Mouse (Mus musculus) forebrain, embryonic 13.5 days (tissue): Measurements from ENCODE around the gene Lpin3. TPM values are rescaled to one million over a fixed set of nuclear protein-coding genes. Genes with fewer than 3 reads are reported as not detected.
A peak's percentile ranks its signal among the peaks of the same experiment; 100 is the strongest.

Experiments used
- ATAC-seq: fragments of 200-750 bp; cut with Nextera tagmentation; 2 replicates; pipeline ENCODE4 v1.8.0; 2017
- H3K27ac ChIP-seq: fragments of 300-500 bp; sonication (generic); 2 replicates; pipeline ENCODE4 v1.5.1; 2015; ENCODE audit warnings: inconsistent platforms, mild to moderate bottlenecking, moderate library complexity
- H3K27me3 ChIP-seq: fragments of 300-500 bp; sonication (generic); 2 replicates; pipeline ENCODE4 v1.6.1; 2015; ENCODE audit warnings: mild to moderate bottlenecking, inconsistent platforms
- H3K36me3 ChIP-seq: fragments of 300-500 bp; sonication (generic); 2 replicates; pipeline ENCODE4 v1.6.1; 2015; ENCODE audit warnings: mild to moderate bottlenecking, inconsistent platforms; ENCODE audit not compliant: poor library complexity, severe bottlenecking
- H3K4me1 ChIP-seq: fragments of 300-500 bp; sonication (generic); 2 replicates; pipeline ENCODE4 v1.6.1; 2015; ENCODE audit warnings: inconsistent platforms
- H3K4me2 ChIP-seq: fragments of 300-500 bp; sonication (generic); 2 replicates; pipeline ENCODE4 v1.6.1; 2015; ENCODE audit warnings: inconsistent platforms, mild to moderate bottlenecking, moderate library complexity
- H3K4me3 ChIP-seq: fragments of 300-500 bp; sonication (generic); 2 replicates; pipeline ENCODE4 v1.5.1; 2015; ENCODE audit warnings: mild to moderate bottlenecking, inconsistent platforms
- H3K9ac ChIP-seq: fragments of 300-500 bp; sonication (generic); 2 replicates; pipeline ENCODE4 v1.6.1; 2015; ENCODE audit warnings: mild to moderate bottlenecking, inconsistent platforms
- H3K9me3 ChIP-seq: fragments of 300-500 bp; sonication (generic); replicated peaks from 2 replicates; pipeline ENCODE4 v1.6.1; 2016; ENCODE audit warnings: inconsistent platforms
- WGBS: fragments of 180-500 bp; shearing (Covaris S2); methylation state at CpG from one replicate; pipeline ENCODE4 v1.1.7; 2015; 5-methylcytosine and 5-hydroxymethylcytosine counted together
- polyA plus RNA-seq: library from polyadenylated mRNA; unstranded; fragments of >200 nt; fragmentation: Nextera tagmentation; extraction: Ambion mirVana; gene quantifications from 2 replicates; pipeline ENCODE4 v1.2.1, GENCODE M21; 2015

The Lpin3 gene
- polyA plus RNA-seq, 1 experiment from 2014 or later = 0.06 TPM

GRCm38 (mm10) chr2:160917313-160917712 lies 36.8 kb downstream of the Lpin3 start:
- no peak overlapping the region for H3K27ac ChIP-seq
- ATAC-seq = no peak
- H3K4me1 ChIP-seq = peaks cover 20% of the 10 kb centered on the region
- 96% methylated on average over 3 of the region's 3 CpGs for whole genome bisulfite sequencing
- peaks cover 35% of the 10 kb centered on the region for H3K27me3 ChIP-seq
- no peak overlapping the region for H3K4me3 ChIP-seq
- H3K36me3 ChIP-seq = no peaks in the 10 kb centered on the region
- H3K9ac ChIP-seq = no peak overlapping the region
- no peaks in the 10 kb centered on the region for H3K9me3 ChIP-seq
- H3K4me2 ChIP-seq = no peak overlapping the region

GRCm38 (mm10) chr2:160918154-160918929 lies 37.9 kb downstream of the Lpin3 start:
- Histone ChIP-seq H3K9me3 (no peaks in the 10 kb centered on the region), H3K4me3 (no peak overlapping the region), H3K4me1 (peaks cover 16% of the 10 kb centered on the region), H3K36me3 (no peaks in the 10 kb centered on the region), H3K27ac (no peak overlapping the region), H3K27me3 (peaks cover 24% of the 10 kb centered on the region), H3K9ac (no peak overlapping the region), H3K4me2 (no peak overlapping the region)
- WGBS = 39% methylated on average over 8 of the region's 8 CpGs
- no peak for ATAC-seq

- H3K9me3 ChIP-seq = no peaks in the 10 kb centered on the region
- peaks cover 16% of the 10 kb centered on the region for H3K4me1 ChIP-seq
- no peak overlapping the region for H3K27ac ChIP-seq
- no peak overlapping the region for H3K4me2 ChIP-seq
- no peak overlapping the region for H3K4me3 ChIP-seq
- peaks cover 20% of the 10 kb centered on the region; the same call in 1 of the 2 replicates for H3K27me3 ChIP-seq
- no peak overlapping the region for H3K9ac ChIP-seq
- WGBS = 75% methylated on average over 2 of the region's 2 CpGs
- no peak for ATAC-seq
- no peaks in the 10 kb centered on the region for H3K36me3 ChIP-seq
Measured at GRCm38 (mm10) chr2:160918930-160919215, 38.4 kb downstream of the Lpin3 start.

DNA sequence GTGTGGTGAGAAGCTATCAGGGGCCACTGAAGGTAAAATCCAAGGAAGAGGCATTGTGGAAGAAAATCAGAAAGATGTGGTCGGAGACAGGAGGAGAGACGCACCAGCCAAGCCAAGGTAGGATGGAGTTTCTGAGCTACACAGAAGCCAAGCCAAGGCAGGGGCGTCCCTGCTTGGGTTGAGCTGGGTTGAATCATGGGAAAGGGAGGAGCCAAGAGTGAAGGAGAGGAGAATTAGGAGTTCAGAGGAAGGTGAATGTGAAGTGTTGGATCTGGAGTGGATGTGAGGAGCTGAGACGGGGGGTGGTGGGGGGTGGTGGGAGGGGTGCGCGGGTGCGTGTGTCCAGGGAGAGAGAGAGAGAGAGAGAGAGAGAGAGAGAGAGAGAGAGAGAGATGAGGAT lies 40.8 kb downstream of the Lpin3 start:
- Histone ChIP-seq H3K4me1 (peaks cover 15% of the 10 kb centered on the region), H3K9me3 (no peaks in the 10 kb centered on the region), H3K27me3 (0 out of 2 replicates have a peak, but pooled peaks cover 5% of the 10 kb centered on the region), H3K4me3 (no peak overlapping the region), H3K9ac (no peak overlapping the region), H3K27ac (no peak overlapping the region), H3K36me3 (no peaks in the 10 kb centered on the region), H3K4me2 (no peak overlapping the region)
- no peak for ATAC-seq
- WGBS = 79% methylated on average over 4 of the region's 7 CpGs

DNA sequence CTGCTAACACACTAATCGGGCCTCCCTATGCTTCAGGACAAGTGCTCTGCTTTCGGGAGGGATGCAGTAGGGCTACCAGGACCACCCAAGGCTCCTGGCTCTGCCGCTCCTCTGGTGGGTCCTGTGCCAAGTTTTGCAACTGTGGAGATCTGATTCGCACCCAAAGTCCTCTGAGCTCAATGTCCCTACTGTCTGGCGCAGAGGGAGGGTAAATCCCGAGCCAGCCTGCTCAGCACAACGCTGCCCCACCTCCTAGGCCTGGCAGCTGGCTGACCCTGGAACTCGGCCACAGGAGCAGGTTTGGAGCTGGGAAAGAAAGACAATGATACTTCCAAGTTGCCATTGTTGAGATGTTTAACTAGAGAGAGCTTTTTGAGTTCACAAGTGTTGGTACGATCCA lies 44.7 kb downstream of the Lpin3 start:
- Histone ChIP-seq H3K4me1 (no peaks in the 10 kb centered on the region), H3K4me3 (no peak overlapping the region), H3K36me3 (no peaks in the 10 kb centered on the region), H3K27ac (no peak overlapping the region), H3K9me3 (no peaks in the 10 kb centered on the region), H3K4me2 (no peak overlapping the region), H3K27me3 (no peaks in the 10 kb centered on the region), H3K9ac (no peak overlapping the region)
- WGBS = 63% methylated on average over 9 of the region's 9 CpGs
- no peak for ATAC-seq

DNA sequence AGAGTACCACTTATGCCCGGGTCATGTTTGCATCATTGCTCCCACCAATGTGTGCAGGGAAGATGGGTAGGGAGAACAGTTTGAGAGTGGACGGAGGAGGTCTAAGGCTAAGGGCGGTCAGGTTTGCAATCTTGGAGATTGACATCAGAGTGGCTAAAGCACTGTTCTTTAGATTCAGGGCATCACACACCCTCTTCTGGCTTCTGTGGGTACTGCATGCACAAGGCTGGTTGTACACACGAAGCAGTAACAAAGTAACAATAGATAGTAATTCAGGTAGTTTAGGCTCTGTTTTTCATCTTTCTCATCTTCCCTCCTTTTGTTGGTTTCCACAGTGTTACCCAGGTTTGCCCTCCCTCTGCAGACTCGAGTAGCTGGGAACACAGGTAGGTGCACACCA lies 50.9 kb downstream of the Lpin3 start:
- WGBS = 96% methylated on average over 5 of the region's 5 CpGs
- Histone ChIP-seq H3K4me3 (no peak overlapping the region), H3K4me2 (no peak overlapping the region), H3K9me3 (no peaks in the 10 kb centered on the region; the same call in 1 of the 2 replicates), H3K27ac (no peak overlapping the region), H3K36me3 (no peaks in the 10 kb centered on the region), H3K9ac (no peak overlapping the region), H3K4me1 (no peaks in the 10 kb centered on the region), H3K27me3 (no peaks in the 10 kb centered on the region)
- ATAC-seq = no peak

DNA sequence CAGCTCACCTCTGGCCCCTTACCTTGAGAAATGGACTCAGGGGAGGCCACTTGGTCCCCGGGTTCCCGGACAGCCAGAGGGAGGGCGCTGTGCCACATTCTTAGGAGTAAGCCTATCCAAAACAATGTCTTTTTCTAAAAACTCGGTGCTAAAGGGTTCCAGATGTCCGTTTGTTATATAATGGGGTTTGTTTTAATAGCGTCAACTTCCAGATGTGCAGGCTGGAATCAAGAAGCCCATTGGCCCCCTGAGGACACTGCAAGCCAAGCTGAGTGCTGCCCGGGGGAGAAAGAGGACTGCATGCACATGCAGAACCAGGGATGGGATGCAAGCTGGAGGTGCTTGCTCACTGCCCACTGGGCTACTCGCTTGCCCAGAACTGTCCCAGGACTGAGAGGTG lies 51.9 kb downstream of the Lpin3 start:
- H3K27ac ChIP-seq = no peak overlapping the region
- H3K9ac ChIP-seq = no peak overlapping the region
- H3K9me3 ChIP-seq = no peaks in the 10 kb centered on the region; the same call in 1 of the 2 replicates
- H3K4me1 ChIP-seq = no peaks in the 10 kb centered on the region
- WGBS = 82% methylated on average over 8 of the region's 8 CpGs
- no peaks in the 10 kb centered on the region for H3K36me3 ChIP-seq
- no peak overlapping the region for H3K4me2 ChIP-seq
- H3K4me3 ChIP-seq = no peak overlapping the region
- no peak for ATAC-seq
- no peaks in the 10 kb centered on the region for H3K27me3 ChIP-seq

- Histone ChIP-seq H3K9me3 (no peaks in the 10 kb centered on the region; the same call in 1 of the 2 replicates), H3K27me3 (no peaks in the 10 kb centered on the region), H3K27ac (no peak overlapping the region), H3K4me3 (no peak overlapping the region), H3K4me1 (no peaks in the 10 kb centered on the region), H3K4me2 (no peak overlapping the region), H3K36me3 (no peaks in the 10 kb centered on the region), H3K9ac (no peak overlapping the region)
- no peak for ATAC-seq
- 83% methylated on average over 3 of the region's 3 CpGs for WGBS
Measured at GRCm38 (mm10) chr2:160932981-160933380, 52.5 kb downstream of the Lpin3 start.

- no peak overlapping the region for H3K27ac ChIP-seq
- 66% methylated on average over 5 of the region's 5 CpGs for WGBS
- no peak overlapping the region for H3K9ac ChIP-seq
- no peaks in the 10 kb centered on the region for H3K27me3 ChIP-seq
- no peaks in the 10 kb centered on the region for H3K36me3 ChIP-seq
- H3K9me3 ChIP-seq = no peaks in the 10 kb centered on the region; the same call in 1 of the 2 replicates
- H3K4me2 ChIP-seq = no peak overlapping the region
- H3K4me3 ChIP-seq = no peak overlapping the region
- H3K4me1 ChIP-seq = no peaks in the 10 kb centered on the region
- ATAC-seq = no peak
Measured at GRCm38 (mm10) chr2:160933890-160934289, 53.4 kb downstream of the Lpin3 start.

DNA sequence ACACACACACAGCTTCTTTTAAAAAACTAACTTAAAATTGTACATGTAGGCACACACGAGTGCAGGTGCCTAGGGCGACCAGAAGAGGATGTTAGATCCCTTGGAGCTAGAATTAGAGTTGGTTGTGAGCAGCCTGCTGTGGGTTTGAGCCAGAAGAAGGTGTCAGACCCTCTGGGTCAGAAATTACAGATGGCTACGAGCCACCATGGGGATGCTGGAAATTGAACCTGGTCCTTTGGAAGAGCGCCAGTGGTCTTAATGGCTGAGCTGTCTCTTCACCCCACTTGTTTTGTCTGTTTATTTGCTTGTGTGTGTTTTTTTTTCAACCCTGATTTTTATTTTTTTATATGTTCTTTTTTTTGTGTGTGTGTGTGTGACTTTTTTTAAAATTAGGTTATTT lies 54.0 kb downstream of the Lpin3 start:
- WGBS = 79% methylated on average over 4 of the region's 4 CpGs
- H3K9me3 ChIP-seq = no peaks in the 10 kb centered on the region; the same call in 1 of the 2 replicates
- H3K27me3 ChIP-seq = no peaks in the 10 kb centered on the region
- H3K27ac ChIP-seq = no peak overlapping the region
- no peak overlapping the region for H3K4me2 ChIP-seq
- no peak for ATAC-seq
- no peak overlapping the region for H3K9ac ChIP-seq
- no peaks in the 10 kb centered on the region for H3K36me3 ChIP-seq
- no peaks in the 10 kb centered on the region for H3K4me1 ChIP-seq
- no peak overlapping the region for H3K4me3 ChIP-seq

DNA sequence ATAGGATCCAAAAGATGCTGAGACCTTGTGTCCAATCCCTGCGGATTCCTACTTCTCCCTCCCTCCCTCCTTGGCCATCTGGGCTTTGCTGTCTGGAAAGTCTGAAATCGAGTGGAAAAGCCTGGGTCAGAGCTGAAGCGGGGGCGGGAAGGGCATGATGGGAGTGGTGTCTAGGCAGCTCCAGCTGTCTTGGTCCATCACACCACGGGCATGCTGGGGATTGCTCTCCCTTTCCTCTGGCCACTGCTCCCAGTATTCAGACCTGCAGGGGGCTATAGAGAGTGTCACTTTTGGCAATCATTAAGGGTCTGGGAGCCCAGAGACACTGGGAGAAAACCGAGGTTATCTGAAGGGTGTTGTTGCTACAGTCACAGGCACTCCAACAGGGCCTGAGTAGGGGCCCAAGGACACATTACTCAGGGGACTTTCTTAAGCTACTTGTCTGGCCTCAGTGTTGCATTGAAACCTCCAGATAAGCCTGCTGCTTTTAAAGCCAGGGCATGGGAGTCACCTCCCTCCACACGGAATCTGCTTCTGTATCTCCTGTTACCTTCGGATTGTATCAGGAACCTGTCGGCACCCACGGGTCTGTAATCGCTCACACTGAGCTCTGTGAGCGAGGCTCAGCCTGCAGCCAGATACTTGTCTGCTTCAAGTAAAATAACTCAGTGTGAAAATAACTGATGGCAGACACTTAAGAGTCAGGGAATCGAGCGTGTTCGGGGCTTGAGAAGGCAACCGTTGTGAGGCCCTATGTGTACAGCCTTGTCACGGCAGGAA lies 60.6 kb downstream of the Lpin3 start:
- H3K9me3 ChIP-seq = no peaks in the 10 kb centered on the region
- no peaks in the 10 kb centered on the region for H3K27me3 ChIP-seq
- no peak overlapping the region for H3K4me3 ChIP-seq
- WGBS = 76% methylated on average over 17 of the region's 17 CpGs
- no peak overlapping the region for H3K27ac ChIP-seq
- no peak overlapping the region for H3K9ac ChIP-seq
- H3K36me3 ChIP-seq = peaks cover 11% of the 10 kb centered on the region; the same call in 1 of the 2 replicates
- no peaks in the 10 kb centered on the region for H3K4me1 ChIP-seq
- ATAC-seq = no peak
- no peak overlapping the region for H3K4me2 ChIP-seq

GRCm38 (mm10) chr2:160942443-160942842 lies 62.0 kb downstream of the Lpin3 start:
- H3K27me3 ChIP-seq = no peaks in the 10 kb centered on the region

More at GRCm38 (mm10) chr2:160942443-160942842, 62.0 kb downstream of the Lpin3 start:
- peak; percentile 62; the same call in 1 of the 2 replicates for ATAC-seq
- no peaks in the 10 kb centered on the region for H3K4me1 ChIP-seq
- H3K4me3 ChIP-seq = no peak overlapping the region
- H3K9me3 ChIP-seq = no peaks in the 10 kb centered on the region
- H3K27ac ChIP-seq = no peak overlapping the region
- 62% methylated on average over 3 of the region's 3 CpGs for WGBS
- H3K4me2 ChIP-seq = no peak overlapping the region
- no peak overlapping the region for H3K9ac ChIP-seq
- H3K36me3 ChIP-seq = peaks cover 17% of the 10 kb centered on the region; the same call in 1 of the 2 replicates
